Mouse (Mus musculus) G1E (cell line): ENCODE results near the gene Rnf181.

Source experiments
- CTCF ChIP-seq: IDR thresholded peaks from 2 replicates; pipeline ENCODE4 v1.5.1; 2012; ENCODE audit warnings: low read depth, low read length, inconsistent platforms, mixed read lengths
- GATA1 ChIP-seq: IDR thresholded peaks from 2 replicates; pipeline ENCODE4 v1.6.1; 2012; ENCODE audit warnings: borderline replicate concordance, low read length, inconsistent platforms, mixed read lengths
- GATA2 ChIP-seq: IDR thresholded peaks from 2 replicates; pipeline ENCODE4 v1.6.1; 2012; ENCODE audit warnings: low read depth, low read length, inconsistent platforms, borderline replicate concordance
- POLR2AphosphoS5 ChIP-seq: IDR thresholded peaks from 2 replicates; pipeline ENCODE4 v1.6.1; 2012; ENCODE audit warnings: low read depth, low read length, inconsistent platforms; ENCODE audit not compliant: insufficient replicate concordance
- TAL1 ChIP-seq: conservative IDR thresholded peaks from 2 replicates; pipeline ENCODE4 v1.6.1; 2012; ENCODE audit warnings: low read depth, low read length, inconsistent platforms, mixed read lengths

DNA sequence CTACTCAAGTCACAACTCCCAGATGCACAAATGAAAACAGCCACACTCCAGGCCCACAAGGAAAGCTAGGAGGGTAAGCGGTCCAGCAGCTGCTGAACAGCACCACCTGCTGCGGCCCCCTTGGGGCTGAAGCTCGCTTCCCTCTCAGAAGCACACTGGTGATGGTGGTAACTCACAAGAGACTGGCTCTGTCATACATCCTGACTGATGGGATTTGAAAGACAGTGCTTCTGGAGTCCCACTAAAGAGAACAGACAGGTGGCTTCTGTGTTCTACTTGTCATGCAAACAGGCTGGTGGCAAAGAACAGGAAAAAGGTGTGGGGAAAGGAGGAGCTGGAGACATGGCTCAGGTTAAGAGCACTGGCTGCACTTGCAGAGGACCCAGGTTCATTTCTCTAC is 43.8 kb downstream of the Rnf181 start:
- no peak for TF ChIP-seq POLR2AphosphoS5
- TF ChIP-seq CTCF, result no peak
- no peak for TF ChIP-seq GATA1
- TF ChIP-seq TAL1, result no peak
- no peak for TF ChIP-seq GATA2
